Mouse (Mus musculus): ENCODE measurements at regions not wholly inside any gene's neighbourhood (a gene's known extent, or its start where the extent isn't known, plus 50 kb on each side); places are given as distances from the start of the nearest gene placed in this dataset.

DNA sequence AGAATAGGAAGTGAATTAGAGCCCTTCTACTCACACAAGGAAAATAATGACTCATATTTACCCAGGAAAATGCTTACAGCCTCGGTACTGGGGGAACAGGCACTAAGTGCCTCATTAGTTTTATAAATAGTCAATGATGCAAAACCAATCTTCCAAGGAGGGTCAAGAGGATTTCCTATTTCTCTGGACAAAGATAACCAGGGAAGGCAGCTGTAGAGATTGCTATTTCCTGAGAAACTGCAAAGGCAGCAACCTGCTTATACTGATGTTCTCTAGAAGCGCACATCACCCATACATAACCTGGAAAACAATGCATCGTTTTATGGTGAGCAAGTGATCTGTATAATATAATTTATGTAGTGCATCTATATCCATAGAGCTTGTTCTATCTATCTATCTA lies 201.3 kb upstream of the Sash1 start:
- no peaks in the 10 kb centered on the region; the same call in 1 of the 2 replicates for H3K4me1 ChIP-seq
- H3K9ac ChIP-seq = no peak overlapping the region
- no peak for ATAC-seq (ENCODE audit: insufficient read depth, low FRiP score, low read depth)
- no peaks in the 10 kb centered on the region for H3K36me3 ChIP-seq
- H3K27ac ChIP-seq = no peak overlapping the region
- H3K27me3 ChIP-seq (replicated peaks) = no peaks in the 10 kb centered on the region
- H3K9me3 ChIP-seq = no peaks in the 10 kb centered on the region
- no peak overlapping the region for H3K4me3 ChIP-seq (replicated peaks)
- no peak overlapping the region for H3K4me2 ChIP-seq
- WGBS = 68% methylated on average over 3 of the region's 3 CpGs

DNA sequence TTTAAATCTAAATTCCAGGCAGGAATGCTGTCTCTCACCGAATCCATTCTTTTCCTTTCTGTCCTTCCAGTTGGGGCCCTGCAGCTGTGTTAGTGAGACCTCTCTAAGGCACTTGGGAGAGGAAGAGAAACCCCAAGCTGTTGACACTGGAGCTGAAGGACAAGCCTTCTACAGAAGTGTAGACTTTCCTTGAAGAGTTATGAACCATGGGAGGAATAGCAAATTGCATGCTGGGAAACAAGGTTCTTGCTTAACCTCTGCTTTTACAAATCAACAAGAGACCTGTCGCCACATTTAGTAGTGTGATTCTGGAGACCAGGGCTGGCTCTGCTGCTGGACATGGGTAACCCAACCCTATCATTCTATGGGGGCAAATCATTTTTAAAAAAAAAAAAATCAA lies 200.8 kb upstream of the Sash1 start:
- H3K4me3 ChIP-seq (replicated peaks) = no peak overlapping the region
- no peaks in the 10 kb centered on the region; the same call in 1 of the 2 replicates for H3K4me1 ChIP-seq
- no peak overlapping the region for H3K9ac ChIP-seq
- H3K27me3 ChIP-seq (replicated peaks) = no peaks in the 10 kb centered on the region
- ATAC-seq (ENCODE audit: insufficient read depth, low FRiP score, low read depth) = no peak
- WGBS = 83% methylated on average over 2 of the region's 2 CpGs
- no peak overlapping the region for H3K27ac ChIP-seq
- H3K36me3 ChIP-seq = no peaks in the 10 kb centered on the region
- H3K4me2 ChIP-seq = no peak overlapping the region
- no peaks in the 10 kb centered on the region for H3K9me3 ChIP-seq

DNA sequence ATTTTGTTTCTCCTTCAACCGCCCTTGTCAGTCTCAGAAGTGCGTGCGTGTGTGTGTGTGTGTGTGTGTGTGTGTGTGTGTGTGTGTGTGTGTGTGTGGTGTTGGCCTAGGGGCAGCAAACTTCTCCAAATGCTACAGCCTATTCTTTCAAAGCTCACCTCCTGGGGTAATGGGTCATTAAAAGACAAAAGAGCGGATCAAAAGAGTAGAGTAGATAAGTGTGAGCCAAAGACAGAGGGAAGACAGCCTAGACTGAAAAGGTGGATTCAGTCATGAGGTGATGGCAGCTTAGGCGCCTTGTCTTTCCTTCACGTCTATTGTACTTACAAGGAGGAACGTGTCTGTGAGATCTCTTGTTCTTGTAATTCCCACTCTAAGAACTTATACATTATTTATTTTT lies 199.6 kb upstream of the Sash1 start:
- no peak overlapping the region for H3K27ac ChIP-seq
- no peaks in the 10 kb centered on the region for H3K36me3 ChIP-seq
- H3K4me3 ChIP-seq (replicated peaks) = no peak overlapping the region
- WGBS = 78% methylated on average over 7 of the region's 7 CpGs
- no peak overlapping the region for H3K9ac ChIP-seq
- H3K4me2 ChIP-seq = no peak overlapping the region
- ATAC-seq (ENCODE audit: insufficient read depth, low FRiP score, low read depth) = no peak
- no peaks in the 10 kb centered on the region; the same call in 1 of the 2 replicates for H3K4me1 ChIP-seq
- no peaks in the 10 kb centered on the region for H3K27me3 ChIP-seq (replicated peaks)
- H3K9me3 ChIP-seq = no peaks in the 10 kb centered on the region

DNA sequence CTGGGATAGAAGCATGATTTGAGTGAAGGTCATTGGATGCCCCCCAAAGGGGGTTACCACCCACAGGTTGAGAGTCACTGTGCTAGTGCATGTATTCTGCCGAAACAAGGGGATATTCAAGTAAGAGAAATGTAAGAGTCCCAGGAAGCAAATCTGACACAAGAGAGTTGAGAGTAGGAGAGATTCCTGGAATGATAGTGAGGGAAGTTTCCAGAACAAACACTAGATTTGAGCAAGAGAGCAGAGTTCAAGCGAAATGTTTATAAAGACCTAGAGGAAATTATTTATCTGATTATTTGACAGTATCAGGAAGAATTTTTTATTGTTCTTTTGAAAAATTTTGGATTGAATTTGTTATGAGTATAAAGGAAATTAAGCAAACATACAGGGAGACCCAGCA lies 189.0 kb upstream of the Sash1 start:
- Histone ChIP-seq H3K4me1 (no peaks in the 10 kb centered on the region), H3K36me3 (no peaks in the 10 kb centered on the region), H3K9me3 (no peaks in the 10 kb centered on the region), H3K27me3 (replicated peaks) (no peaks in the 10 kb centered on the region), H3K4me2 (no peak overlapping the region), H3K27ac (no peak overlapping the region), H3K4me3 (replicated peaks) (no peak overlapping the region), H3K9ac (no peak overlapping the region)
- WGBS = 91% methylated on average over 2 of the region's 2 CpGs
- no peak for ATAC-seq (ENCODE audit: insufficient read depth, low FRiP score, low read depth)

DNA sequence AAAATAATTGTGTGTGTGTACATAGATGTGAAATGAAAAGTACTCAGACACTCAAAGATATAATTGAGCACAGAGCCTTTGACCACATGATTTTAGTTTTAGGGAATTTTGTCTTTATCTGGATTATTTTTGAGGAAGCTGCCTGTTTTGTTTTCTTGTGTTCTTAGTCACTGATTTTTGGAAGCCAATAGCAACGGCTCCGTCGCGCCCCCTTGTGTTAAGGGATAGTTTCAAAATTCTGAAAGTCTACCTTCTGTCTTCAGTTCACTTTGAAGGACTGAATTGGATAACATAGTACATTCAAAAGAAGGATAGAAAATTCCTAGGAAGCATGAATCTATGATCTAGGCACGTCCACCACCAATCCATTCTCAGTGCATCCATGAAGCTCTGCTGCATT lies 185.8 kb upstream of the Sash1 start:
- WGBS = 26% methylated on average over 5 of the region's 5 CpGs
- no peaks in the 10 kb centered on the region for H3K9me3 ChIP-seq

DNA sequence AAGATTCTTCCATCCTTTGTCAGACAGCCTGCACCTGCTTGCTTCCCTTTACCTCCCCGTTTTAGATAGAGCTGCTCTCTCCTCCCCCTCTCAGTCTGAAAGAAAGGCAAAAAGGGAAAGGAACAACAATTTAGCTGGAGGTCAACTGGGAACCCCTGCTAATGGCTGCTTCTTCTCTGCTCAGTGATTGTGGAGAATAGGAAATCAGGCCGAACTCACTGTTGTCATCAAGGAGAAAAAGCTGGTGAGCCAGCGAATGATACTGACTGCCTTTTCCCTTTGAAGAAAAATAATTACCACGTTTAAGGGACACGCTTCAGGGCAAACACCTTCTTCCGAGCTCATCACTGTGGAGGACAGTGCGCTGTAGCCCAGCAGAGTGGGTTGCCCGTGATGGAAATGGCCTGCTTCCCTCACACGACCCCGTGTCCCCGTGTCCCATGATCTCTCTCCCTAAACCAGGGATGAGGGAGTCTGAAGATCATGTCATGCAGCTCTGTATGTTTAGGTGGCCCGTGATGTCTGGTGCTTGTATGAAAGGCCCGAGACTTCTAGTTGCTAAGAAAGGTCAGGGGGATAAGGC lies 183.8 kb upstream of the Sash1 start:
- H3K27me3 ChIP-seq (replicated peaks) = no peaks in the 10 kb centered on the region
- WGBS = 70% methylated on average over 13 of the region's 13 CpGs
- no peak overlapping the region for H3K9ac ChIP-seq
- no peak for ATAC-seq (ENCODE audit: insufficient read depth, low FRiP score, low read depth)
- no peaks in the 10 kb centered on the region for H3K36me3 ChIP-seq
- H3K27ac ChIP-seq = no peak overlapping the region
- no peaks in the 10 kb centered on the region for H3K4me1 ChIP-seq
- H3K4me2 ChIP-seq = no peak overlapping the region
- H3K9me3 ChIP-seq = no peaks in the 10 kb centered on the region
- H3K4me3 ChIP-seq (replicated peaks) = no peak overlapping the region

More for the DNA sequence above, 185.8 kb upstream of the Sash1 start:
- ATAC-seq (ENCODE audit: insufficient read depth, low FRiP score, low read depth) = no peak
- no peak overlapping the region for H3K4me2 ChIP-seq
- H3K27ac ChIP-seq = no peak overlapping the region
- no peaks in the 10 kb centered on the region for H3K36me3 ChIP-seq
- H3K27me3 ChIP-seq (replicated peaks) = no peaks in the 10 kb centered on the region
- no peaks in the 10 kb centered on the region for H3K4me1 ChIP-seq
- H3K4me3 ChIP-seq (replicated peaks) = no peak overlapping the region
- no peak overlapping the region for H3K9ac ChIP-seq

DNA sequence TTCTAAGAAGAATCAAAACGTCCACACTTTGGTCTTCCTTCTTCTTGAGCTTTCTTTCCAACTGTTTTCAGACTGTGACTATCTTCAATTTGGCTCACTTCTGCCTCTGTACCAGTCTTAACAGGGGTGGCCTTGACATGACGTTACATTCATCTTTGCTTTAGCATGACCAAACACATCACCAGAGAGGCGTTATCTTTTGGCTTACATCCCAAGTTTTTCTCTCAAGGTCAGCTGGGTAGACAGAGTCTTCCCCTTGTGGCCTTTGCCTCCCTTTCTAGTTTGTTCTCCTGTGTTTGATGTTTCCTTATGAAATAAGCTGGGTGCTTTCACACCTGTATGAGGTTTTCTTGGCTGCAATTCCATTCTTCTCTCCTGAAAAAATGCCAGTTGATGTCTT lies 180.7 kb upstream of the Sash1 start:
- no peaks in the 10 kb centered on the region for H3K36me3 ChIP-seq
- no peaks in the 10 kb centered on the region for H3K27me3 ChIP-seq (replicated peaks)
- H3K4me3 ChIP-seq (replicated peaks) = no peak overlapping the region
- H3K9ac ChIP-seq = no peak overlapping the region
- no peaks in the 10 kb centered on the region for H3K4me1 ChIP-seq
- 73% methylated on average over 3 of the region's 3 CpGs for WGBS
- no peak overlapping the region for H3K4me2 ChIP-seq
- no peak overlapping the region for H3K27ac ChIP-seq
- no peaks in the 10 kb centered on the region for H3K9me3 ChIP-seq
- no peak for ATAC-seq (ENCODE audit: insufficient read depth, low FRiP score, low read depth)

DNA sequence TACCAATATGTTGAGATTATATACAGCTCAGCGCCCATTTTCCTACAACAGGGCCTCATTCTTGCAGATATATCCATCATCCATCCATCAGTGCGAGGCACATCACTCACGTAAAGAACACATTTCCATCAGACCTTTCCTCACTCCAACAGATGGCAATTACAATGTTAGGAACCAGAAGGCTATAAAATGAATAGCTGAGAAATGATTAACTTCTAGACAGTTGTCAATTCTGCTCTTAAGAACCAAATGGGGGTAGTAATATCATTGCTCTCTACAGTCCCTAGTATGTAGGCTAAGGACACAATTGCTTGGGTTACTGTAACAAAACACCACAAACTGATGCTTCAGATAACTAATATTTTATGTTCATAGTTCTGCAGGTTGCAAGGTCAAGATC lies 176.1 kb upstream of the Sash1 start:
- Histone ChIP-seq H3K4me1 (no peaks in the 10 kb centered on the region), H3K4me3 (replicated peaks) (no peak overlapping the region), H3K9ac (no peak overlapping the region), H3K27me3 (replicated peaks) (no peaks in the 10 kb centered on the region), H3K36me3 (no peaks in the 10 kb centered on the region), H3K27ac (no peak overlapping the region), H3K9me3 (no peaks in the 10 kb centered on the region), H3K4me2 (no peak overlapping the region)
- 82% methylated on average over 3 of the region's 3 CpGs for WGBS
- no peak for ATAC-seq (ENCODE audit: insufficient read depth, low FRiP score, low read depth)

DNA sequence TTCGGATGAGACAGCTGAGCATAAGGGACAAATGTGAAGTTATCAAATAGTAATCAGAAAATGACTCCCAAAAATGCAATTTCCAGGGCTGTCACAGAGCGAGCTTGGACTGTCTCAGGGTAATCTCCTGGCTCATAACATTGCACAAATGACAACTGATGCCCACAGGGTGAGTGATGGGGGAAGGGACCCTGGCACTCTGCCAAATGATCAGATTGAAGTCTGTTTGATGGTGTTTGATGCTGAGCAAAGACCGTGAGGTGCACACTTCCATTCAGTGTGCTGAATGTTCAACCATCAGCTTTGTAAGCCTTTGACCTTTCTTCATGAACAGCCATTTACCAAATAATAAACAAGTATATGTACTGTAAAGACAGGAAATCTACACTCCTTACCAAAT lies 169.4 kb upstream of the Sash1 start:
- ATAC-seq (ENCODE audit: insufficient read depth, low FRiP score, low read depth) = no peak
- H3K27ac ChIP-seq = no peak overlapping the region
- WGBS = 68% methylated on average over 3 of the region's 3 CpGs
- H3K4me2 ChIP-seq = no peak overlapping the region
- H3K4me3 ChIP-seq (replicated peaks) = no peak overlapping the region
- no peaks in the 10 kb centered on the region for H3K4me1 ChIP-seq
- no peak overlapping the region for H3K9ac ChIP-seq
- no peaks in the 10 kb centered on the region for H3K9me3 ChIP-seq
- no peaks in the 10 kb centered on the region for H3K36me3 ChIP-seq
- H3K27me3 ChIP-seq (replicated peaks) = no peaks in the 10 kb centered on the region

DNA sequence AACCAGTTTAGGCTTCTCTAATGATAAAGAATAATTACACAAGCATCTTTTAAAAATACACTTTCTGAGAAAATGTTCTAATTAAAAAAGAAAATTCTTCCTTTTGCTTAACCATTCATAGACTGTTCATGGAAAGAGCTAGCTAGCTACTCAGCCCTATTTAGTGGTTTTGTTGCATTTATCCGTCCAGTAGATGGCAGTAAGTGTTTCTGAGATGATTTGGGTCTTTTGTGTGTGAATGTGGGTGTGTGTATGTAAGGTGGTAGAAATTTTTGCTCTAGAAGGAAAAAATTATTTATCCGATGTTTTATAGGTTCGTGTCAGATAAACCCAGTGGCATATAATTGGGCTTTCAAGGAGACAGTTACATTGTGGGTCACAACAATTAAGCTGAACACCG lies 167.5 kb upstream of the Sash1 start:
- ATAC-seq (ENCODE audit: insufficient read depth, low FRiP score, low read depth) = no peak
- Histone ChIP-seq H3K9me3 (no peaks in the 10 kb centered on the region), H3K36me3 (no peaks in the 10 kb centered on the region), H3K4me3 (replicated peaks) (no peak overlapping the region), H3K9ac (no peak overlapping the region), H3K27me3 (replicated peaks) (no peaks in the 10 kb centered on the region), H3K4me2 (no peak overlapping the region), H3K4me1 (no peaks in the 10 kb centered on the region), H3K27ac (no peak overlapping the region)
- WGBS = 41% methylated on average over 4 of the region's 4 CpGs

DNA sequence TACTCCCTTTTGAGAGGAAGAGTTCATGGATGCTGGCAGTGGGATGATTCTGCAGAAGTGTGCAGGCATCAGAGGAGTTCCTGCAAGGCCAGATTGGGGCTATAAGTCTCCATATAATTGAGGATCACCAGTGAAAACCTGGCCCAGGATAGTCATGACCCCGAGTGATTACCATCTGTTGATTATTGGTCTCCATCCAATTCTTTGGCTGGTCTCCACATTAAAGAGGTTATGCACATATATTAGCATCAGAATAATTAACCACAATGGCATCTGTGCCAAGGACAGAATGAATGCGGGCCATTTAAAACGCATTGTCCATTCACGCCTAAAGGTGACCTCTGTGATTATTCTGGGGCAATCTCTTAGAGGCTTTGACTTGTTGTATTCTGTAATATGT lies 161.5 kb upstream of the Sash1 start:
- no peaks in the 10 kb centered on the region for H3K27me3 ChIP-seq (replicated peaks)
- no peaks in the 10 kb centered on the region for H3K9me3 ChIP-seq
- H3K27ac ChIP-seq = no peak overlapping the region
- no peaks in the 10 kb centered on the region for H3K4me1 ChIP-seq
- no peak overlapping the region for H3K9ac ChIP-seq
- no peak overlapping the region for H3K4me3 ChIP-seq (replicated peaks)
- no peak for ATAC-seq (ENCODE audit: insufficient read depth, low FRiP score, low read depth)
- 83% methylated on average over 4 of the region's 4 CpGs for WGBS
- H3K36me3 ChIP-seq = no peaks in the 10 kb centered on the region
- H3K4me2 ChIP-seq = no peak overlapping the region

DNA sequence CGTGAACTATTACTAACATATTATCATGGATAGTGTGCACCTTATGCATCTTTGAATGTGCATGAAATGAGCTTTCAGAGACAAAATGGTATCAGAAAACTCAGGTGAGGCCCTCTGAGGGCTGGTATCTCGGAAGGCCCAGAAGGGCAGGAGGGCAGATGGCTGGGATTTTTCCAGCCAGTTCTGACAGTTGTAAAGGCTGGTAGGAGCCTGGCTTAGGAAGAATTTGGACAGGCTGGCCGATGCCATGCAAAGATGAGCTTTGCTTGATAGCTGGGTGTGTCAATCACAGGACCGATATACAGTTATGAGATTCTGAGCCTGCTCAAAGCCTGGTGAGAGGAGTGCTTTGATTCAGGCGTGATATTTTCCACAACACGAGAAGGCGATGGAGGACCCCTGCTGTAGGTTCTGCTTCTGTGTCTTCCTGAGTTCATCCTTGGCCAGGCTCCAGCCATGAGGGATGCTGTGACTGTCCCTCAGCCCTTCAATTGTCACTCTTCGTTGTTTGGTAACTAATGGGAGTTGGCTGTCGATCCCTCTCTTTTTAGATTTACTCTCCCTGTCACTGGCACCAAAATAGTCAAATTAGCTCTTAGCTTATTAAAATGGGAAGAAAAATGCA lies 159.0 kb upstream of the Sash1 start:
- Histone ChIP-seq H3K36me3 (no peaks in the 10 kb centered on the region), H3K4me3 (replicated peaks) (no peak overlapping the region), H3K9me3 (no peaks in the 10 kb centered on the region), H3K27me3 (replicated peaks) (no peaks in the 10 kb centered on the region), H3K4me2 (no peak overlapping the region), H3K4me1 (no peaks in the 10 kb centered on the region), H3K9ac (no peak overlapping the region), H3K27ac (no peak overlapping the region)
- 89% methylated on average over 9 of the region's 9 CpGs for WGBS
- no peak for ATAC-seq (ENCODE audit: insufficient read depth, low FRiP score, low read depth)

DNA sequence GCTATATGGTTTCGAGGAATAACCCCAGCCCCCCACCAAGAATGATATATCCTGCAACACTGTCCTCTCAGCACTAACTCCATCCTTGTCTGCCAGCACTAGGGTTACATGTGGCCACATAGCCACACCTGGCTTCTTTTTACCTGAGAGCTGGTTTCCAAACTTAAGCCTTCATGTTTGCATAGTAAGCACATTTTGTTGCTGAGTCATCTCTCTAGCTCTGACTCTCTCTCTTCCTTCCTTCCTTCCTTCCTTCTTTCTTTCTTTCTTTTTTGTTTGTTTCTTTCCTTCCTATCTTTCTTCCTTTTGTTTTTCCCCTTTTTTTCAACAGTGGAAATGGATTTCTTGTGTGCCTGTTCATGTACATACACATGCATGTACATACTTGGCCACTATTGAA lies 157.6 kb upstream of the Sash1 start:
- H3K4me3 ChIP-seq (replicated peaks) = no peak overlapping the region

More for the DNA sequence above, 157.6 kb upstream of the Sash1 start:
- H3K27me3 ChIP-seq (replicated peaks) = no peaks in the 10 kb centered on the region
- no peaks in the 10 kb centered on the region for H3K9me3 ChIP-seq
- no peak overlapping the region for H3K27ac ChIP-seq
- WGBS = 97% methylated on average over 1 of the region's 1 CpGs
- H3K4me1 ChIP-seq = no peaks in the 10 kb centered on the region
- no peaks in the 10 kb centered on the region for H3K36me3 ChIP-seq
- H3K4me2 ChIP-seq = no peak overlapping the region
- ATAC-seq (ENCODE audit: insufficient read depth, low FRiP score, low read depth) = no peak
- no peak overlapping the region for H3K9ac ChIP-seq

Measured in stomach, embryonic 15.5 days (tissue).